Mouse (Mus musculus): ENCODE measurements at regions not wholly inside any gene's neighbourhood (a gene's known extent, or its start where the extent isn't known, plus 50 kb on each side); places are given as distances from the start of the nearest gene placed in this dataset.

DNA sequence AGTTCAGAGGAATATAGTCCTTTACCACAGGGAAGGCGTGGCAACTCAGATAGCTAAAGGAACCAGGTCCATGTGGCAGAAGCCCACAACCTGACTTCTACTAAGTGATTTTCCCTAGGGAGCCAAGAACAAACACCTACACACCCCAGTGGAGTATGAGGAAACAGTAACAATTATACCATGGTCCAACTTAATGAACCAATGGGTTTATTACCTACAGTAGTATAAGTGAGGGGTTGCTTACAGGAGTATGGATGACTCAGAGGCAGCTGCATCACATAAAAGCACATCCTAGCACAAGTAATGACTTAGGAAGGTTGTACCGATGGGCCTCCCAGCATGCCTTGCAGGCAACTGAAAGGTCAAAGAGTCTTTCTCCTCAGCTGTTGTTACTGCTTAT lies 98.7 kb upstream of the Cul1 start:
- no peak for DNase-seq (ENCODE audit: extremely low spot score in 1 of 2, low spot score in 1 of 2)

DNA sequence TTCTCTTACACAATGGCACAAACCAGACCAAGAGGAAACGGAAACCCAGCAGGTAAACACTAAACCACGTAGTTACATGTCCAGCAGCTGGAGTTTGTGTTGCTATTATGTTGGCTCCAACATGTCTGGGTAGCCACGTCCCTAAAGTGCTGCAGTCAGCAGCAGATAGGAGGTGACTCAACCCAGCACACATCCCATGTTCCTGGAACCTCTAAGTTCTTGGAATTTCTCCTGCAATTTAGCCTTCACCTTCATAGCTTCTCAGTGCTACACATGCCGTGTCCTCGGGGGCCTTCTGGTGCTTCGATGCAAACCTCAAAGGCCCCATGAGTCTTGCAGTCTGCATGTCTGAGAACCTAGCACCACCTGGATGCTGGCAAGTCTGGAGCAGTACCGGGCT lies 97.7 kb upstream of the Cul1 start:
- DNase-seq (ENCODE audit: extremely low spot score in 1 of 2, low spot score in 1 of 2): no peak

DNA sequence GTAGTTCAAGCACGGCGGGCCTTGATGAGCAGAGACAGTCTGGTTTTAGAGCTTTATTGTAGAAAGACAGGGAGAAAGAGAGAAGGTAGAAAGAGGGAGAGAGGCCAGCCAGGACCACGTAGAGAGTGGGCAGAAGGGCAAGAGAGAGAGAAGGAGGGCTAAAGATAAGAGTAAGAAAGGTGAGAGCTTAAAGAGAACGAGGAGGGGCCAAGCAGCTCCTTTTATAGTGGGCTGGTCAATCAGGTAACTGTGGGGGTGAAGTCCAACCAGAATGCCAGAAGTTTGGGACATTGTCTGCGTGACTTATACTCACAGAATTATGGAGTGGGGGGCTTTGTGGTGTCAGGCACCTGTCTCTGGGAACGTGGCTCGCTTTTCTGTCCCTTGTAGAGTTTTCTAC lies 96.7 kb upstream of the Cul1 start:
- DNase-seq (ENCODE audit: extremely low spot score in 1 of 2, low spot score in 1 of 2): no peak

DNA sequence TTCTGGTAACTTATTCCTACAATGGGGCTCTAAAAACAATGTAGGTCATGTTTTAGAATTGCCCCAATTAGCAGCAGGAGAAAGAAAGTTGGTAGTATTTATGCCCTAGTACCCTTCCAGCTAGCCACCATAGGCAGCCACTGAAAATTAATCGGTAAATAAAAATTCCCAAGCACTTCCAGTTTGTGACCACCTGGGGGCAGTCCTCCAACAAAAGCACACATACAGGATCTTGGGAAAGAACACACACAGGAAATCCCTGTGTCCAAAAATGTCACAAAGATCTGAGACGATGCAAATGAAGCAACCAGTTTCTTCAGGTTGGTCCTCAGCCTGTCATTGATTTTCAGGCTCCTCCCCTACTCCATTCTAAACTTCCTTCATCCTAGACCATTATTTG lies 94.5 kb upstream of the Cul1 start:
- peak; percentile 13 to 46 for DNase-seq (ENCODE audit: extremely low spot score in 1 of 2, low spot score in 1 of 2)

DNA sequence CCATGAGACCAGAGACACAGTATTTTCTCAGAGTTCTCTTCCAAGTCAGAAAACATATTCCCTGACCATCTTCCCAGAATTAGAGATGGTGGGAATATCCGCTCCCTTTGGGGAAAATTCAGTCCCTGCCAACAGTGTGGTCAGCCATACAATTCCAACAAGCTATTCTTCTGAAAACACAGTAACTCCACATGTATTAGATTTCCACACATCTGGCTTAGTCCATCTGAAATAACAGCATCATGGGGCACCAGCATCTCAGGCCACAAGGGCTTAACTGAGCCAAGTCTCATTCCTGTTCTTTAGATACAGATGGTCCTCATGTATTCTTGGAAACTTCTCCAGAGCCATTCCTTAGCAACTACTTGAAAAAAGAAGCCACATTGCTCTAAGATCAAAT lies 89.2 kb upstream of the Cul1 start:
- DNase-seq (ENCODE audit: extremely low spot score in 1 of 2, low spot score in 1 of 2): no peak

- no peak for DNase-seq (ENCODE audit: extremely low spot score in 1 of 2, low spot score in 1 of 2)
Observed at GRCm38 (mm10) chr6:47364556-47364955, 88.6 kb upstream of the Cul1 start.

- DNase-seq (ENCODE audit: extremely low spot score in 1 of 2, low spot score in 1 of 2): no peak
Observed at GRCm38 (mm10) chr6:47365651-47366645, 87.2 kb upstream of the Cul1 start.

- DNase-seq (ENCODE audit: extremely low spot score in 1 of 2, low spot score in 1 of 2): no peak
Observed at GRCm38 (mm10) chr6:47367461-47367860, 85.7 kb upstream of the Cul1 start.

DNA sequence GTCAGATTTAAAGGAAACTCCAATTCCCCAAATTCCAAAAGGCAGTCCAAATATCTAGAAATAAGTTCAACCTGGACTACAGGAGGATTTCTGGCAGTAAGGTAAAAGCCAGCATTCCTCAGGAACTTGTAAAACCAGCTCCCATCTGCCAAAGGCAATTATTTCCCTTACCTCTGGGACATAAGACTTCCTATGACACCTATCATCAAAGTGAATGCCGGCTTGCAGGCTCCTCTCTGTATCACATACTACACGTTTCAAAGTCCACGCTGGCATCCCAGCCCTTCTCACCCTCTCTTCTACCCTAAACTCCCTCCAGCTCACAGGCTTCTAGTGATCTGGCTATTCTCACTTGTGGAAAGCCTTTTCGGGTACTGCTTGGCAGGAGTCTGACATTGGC lies 77.5 kb upstream of the Cul1 start:
- DNase-seq (ENCODE audit: extremely low spot score in 1 of 2, low spot score in 1 of 2): no peak

GRCm38 (mm10) chr6:47381451-47381850 lies 71.7 kb upstream of the Cul1 start:
- DNase-seq (ENCODE audit: extremely low spot score in 1 of 2, low spot score in 1 of 2): no peak

DNA sequence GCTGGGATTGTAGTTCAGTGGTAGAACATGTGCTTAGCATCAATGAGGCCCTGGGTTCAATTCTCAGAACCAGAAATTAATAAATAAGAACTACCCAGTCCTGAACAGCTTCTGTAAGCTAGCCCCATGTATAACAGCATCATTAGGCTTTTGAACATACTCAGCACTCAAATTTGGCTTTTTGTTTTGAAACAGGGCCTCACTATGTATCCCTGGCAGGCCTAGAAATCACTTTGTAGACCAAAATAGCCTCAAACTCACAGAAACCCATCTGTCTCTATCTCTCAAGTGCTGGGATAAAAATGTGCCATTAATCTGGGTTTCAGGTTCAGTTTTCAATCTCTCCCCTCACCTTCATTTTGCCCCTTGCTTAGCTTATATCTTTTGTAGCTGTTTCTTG lies 66.6 kb upstream of the Cul1 start:
- no peak for DNase-seq (ENCODE audit: extremely low spot score in 1 of 2, low spot score in 1 of 2)

DNA sequence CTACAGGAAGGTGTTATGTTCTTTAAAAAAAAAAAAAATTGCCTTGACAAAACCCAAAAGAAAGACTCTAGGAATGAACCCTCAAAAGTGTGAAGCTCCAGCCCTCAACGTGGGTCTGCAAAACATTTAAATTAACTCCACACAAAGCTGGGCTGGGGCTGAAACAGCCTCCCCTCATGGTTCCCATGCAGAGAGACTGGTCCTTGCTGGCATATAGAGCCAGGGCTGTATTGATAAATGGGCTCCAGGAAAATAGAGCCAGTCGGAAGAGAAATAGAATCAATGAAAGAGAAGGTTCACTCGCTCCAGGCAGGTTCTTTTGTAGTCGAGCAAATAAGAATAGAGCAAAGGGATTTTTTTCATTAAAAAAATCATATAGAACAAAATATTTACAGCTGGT lies 63.3 kb upstream of the Cul1 start:
- DNase-seq (ENCODE audit: extremely low spot score in 1 of 2, low spot score in 1 of 2): no peak

- peak in 1 of 2 experiments; percentile 35 for DNase-seq (ENCODE audit: extremely low spot score in 1 of 2, low spot score in 1 of 2)
Observed at GRCm38 (mm10) chr6:47390436-47391002, 62.7 kb upstream of the Cul1 start.

DNA sequence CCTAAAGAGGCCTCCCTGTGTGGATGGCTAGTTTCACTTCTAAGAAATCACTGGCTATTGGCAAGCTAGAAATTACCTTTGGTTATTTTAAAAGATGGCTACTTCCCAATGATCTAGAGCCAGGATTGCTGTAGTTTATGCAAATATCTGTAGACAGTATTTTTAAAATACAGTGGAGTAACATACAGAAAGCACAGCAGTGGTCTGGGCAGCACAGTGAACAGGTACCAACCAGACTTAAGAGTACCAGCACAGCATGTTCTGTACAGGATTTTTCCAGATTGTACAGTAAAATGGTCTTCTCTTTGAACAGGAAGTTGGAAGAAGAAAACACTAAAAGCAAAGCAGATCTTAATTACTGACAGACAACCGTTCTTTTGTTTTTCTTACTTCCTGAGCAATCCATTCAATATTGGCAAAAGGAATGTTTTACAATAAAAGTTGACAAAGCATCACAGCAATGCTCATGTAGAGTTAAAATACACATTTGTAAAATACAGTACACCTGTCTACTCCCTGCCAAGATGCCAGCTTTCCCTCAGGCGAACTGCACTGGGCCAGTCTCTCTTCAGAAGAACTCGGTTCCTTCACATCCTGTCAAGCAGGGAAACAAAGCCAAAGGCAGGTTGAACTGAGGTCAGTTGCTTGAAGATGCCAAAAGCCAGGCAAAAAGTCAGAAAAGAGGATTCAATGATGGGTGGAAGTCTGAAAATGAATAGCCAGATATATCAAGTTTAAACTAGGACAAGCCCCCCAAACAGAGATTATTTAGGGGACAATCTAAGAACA lies 62.0 kb upstream of the Cul1 start:
- no peak for DNase-seq (ENCODE audit: extremely low spot score in 1 of 2, low spot score in 1 of 2)

- peak in 1 of 2 experiments; percentile 35 for DNase-seq (ENCODE audit: extremely low spot score in 1 of 2, low spot score in 1 of 2)
Observed at GRCm38 (mm10) chr6:47395465-47396337, 57.5 kb upstream of the Cul1 start.

All from layer of hippocampus, postnatal 25 days (tissue).